Mouse (Mus musculus) heart, postnatal 0 days (tissue): Measurements from ENCODE around the gene Abca14.

Source experiments
- CTCF ChIP-seq: IDR thresholded peaks from 2 replicates; pipeline ENCODE4 v1.5.1; 2016; ENCODE audit warnings: antibody characterized with exemption, control low read depth, low read depth
- EP300 ChIP-seq: IDR thresholded peaks from 2 replicates; pipeline ENCODE4 v1.6.1; 2016; ENCODE audit warnings: antibody characterized with exemption, low read depth

- no peak for TF ChIP-seq CTCF
- TF ChIP-seq EP300 = no peak
These were observed 8.6 kb upstream of the Abca14 start for GRCm38 (mm10) chr7:120195207-120195606.
